Mouse (Mus musculus) MEL (cell line): ENCODE results near the gene Spag9. TPM values are rescaled to one million over a fixed set of nuclear protein-coding genes. Genes with fewer than 3 reads are reported as not detected.

ENCODE experiments used
- DNase-seq: peaks from one replicate; pipeline ENCODE4 v3.0.0; 2011; ENCODE audit warnings: low read depth, low spot score
- H3K27ac ChIP-seq: 2 replicates; pipeline ENCODE4 v1.5.1; 2012; ENCODE audit warnings: low read depth, mild to moderate bottlenecking, control low read depth, low read length, moderate library complexity; ENCODE audit not compliant: control insufficient read depth
- H3K27me3 ChIP-seq, 2 experiments: fragments of 150-350 bp in 1 of 2; sonication (generic) in 1 of 2; 2 replicates each; pipeline ENCODE4 v1.6.1; 2012; ENCODE audit warnings: low read length in 2 of 2, mild to moderate bottlenecking in 2 of 2, improper control_type of control experiment in 1 of 2, moderate library complexity in 1 of 2; ENCODE audit not compliant: insufficient read depth in 2 of 2, control insufficient read depth in 1 of 2
- H3K36me3 ChIP-seq, 2 experiments: 2 replicates each; pipeline ENCODE4 v1.6.1; 2012 to 2014; ENCODE audit warnings: low read length in 2 of 2, improper control_type of control experiment in 1 of 2, inconsistent platforms in 1 of 2, mild to moderate bottlenecking in 1 of 2; ENCODE audit not compliant: insufficient read depth in 2 of 2, control insufficient read depth in 1 of 2
- H3K4me1 ChIP-seq, 2 experiments: fragments of 150-350 bp in 1 of 2; sonication (generic) in 1 of 2; 2 replicates each; pipeline ENCODE4 v1.6.1; 2012; ENCODE audit warnings: low read length in 2 of 2, improper control_type of control experiment in 1 of 2, mild to moderate bottlenecking in 1 of 2; ENCODE audit not compliant: insufficient read depth in 2 of 2, control insufficient read depth in 1 of 2
- H3K4me3 ChIP-seq, 2 experiments: fragments of 150-350 bp in 1 of 2; sonication (generic) in 1 of 2; 2 replicates each; pipeline ENCODE4 v1.5.1; 2012; ENCODE audit warnings: low read depth in 2 of 2, low read length in 2 of 2, mild to moderate bottlenecking in 2 of 2, moderate library complexity in 2 of 2, control low read depth in 1 of 2, improper control_type of control experiment in 1 of 2; ENCODE audit not compliant: control insufficient read depth in 1 of 2, insufficient read depth in 1 of 2
- H3K79me2 ChIP-seq: 2 replicates; pipeline ENCODE4 v1.6.1; 2012; ENCODE audit warnings: mild to moderate bottlenecking, low read length, moderate library complexity; ENCODE audit not compliant: control insufficient read depth, poor library complexity, insufficient read depth
- H3K9ac ChIP-seq: 2 replicates; pipeline ENCODE4 v1.6.1; 2012; ENCODE audit warnings: low read depth, mild to moderate bottlenecking, control low read depth, low read length, moderate library complexity; ENCODE audit not compliant: control insufficient read depth, poor library complexity, severe bottlenecking
- H3K9me3 ChIP-seq: fragments of 150-350 bp; sonication (generic); replicated peaks from 2 replicates; pipeline ENCODE4 v1.6.1; 2012; ENCODE audit warnings: mild to moderate bottlenecking, low read length, improper control_type of control experiment, moderate library complexity; ENCODE audit not compliant: insufficient read depth
- CHD1 ChIP-seq: IDR thresholded peaks from 2 replicates; pipeline ENCODE4 v1.6.1; 2012; ENCODE audit warnings: low read depth, mild to moderate bottlenecking, inconsistent platforms, low read length, improper control_type of control experiment
- CHD2 ChIP-seq: IDR thresholded peaks from 2 replicates; pipeline ENCODE4 v1.6.1; 2011; ENCODE audit warnings: low read length, improper control_type of control experiment
- CTCF ChIP-seq, 3 experiments: IDR thresholded peaks in 2 of 3; conservative IDR thresholded peaks in 1 of 3; 2 replicates each; pipeline ENCODE4 v1.5.1; 2011 to 2012; ENCODE audit warnings: low read length in 3 of 3, low read depth in 2 of 3, mild to moderate bottlenecking in 2 of 3, improper control_type of control experiment in 1 of 3, inconsistent platforms in 1 of 3, mixed read lengths in 1 of 3, moderate library complexity in 1 of 3; ENCODE audit not compliant: control insufficient read depth in 1 of 3, insufficient read depth in 1 of 3, poor library complexity in 1 of 3, severe bottlenecking in 1 of 3
- ETS1 ChIP-seq: IDR thresholded peaks from 2 replicates; pipeline ENCODE4 v1.6.1; 2012; ENCODE audit warnings: low read depth, mild to moderate bottlenecking, inconsistent platforms, low read length, improper control_type of control experiment, moderate library complexity
- JUND ChIP-seq: IDR thresholded peaks from 2 replicates; pipeline ENCODE4 v1.6.1; 2011; ENCODE audit warnings: low read depth, mild to moderate bottlenecking, improper control_type of control experiment, low read length
- MAFK ChIP-seq: IDR thresholded peaks from 2 replicates; pipeline ENCODE4 v1.6.1; 2011; ENCODE audit warnings: low read depth, mild to moderate bottlenecking, low read length, improper control_type of control experiment, borderline replicate concordance
- MAZ ChIP-seq: IDR thresholded peaks from 2 replicates; pipeline ENCODE4 v1.6.1; 2012; ENCODE audit warnings: low read depth, mild to moderate bottlenecking, inconsistent platforms, low read length, improper control_type of control experiment
- MXI1 ChIP-seq: IDR thresholded peaks from 2 replicates; pipeline ENCODE4 v1.6.1; 2011; ENCODE audit warnings: mild to moderate bottlenecking, low read depth, low read length, improper control_type of control experiment
- NELFE ChIP-seq: IDR thresholded peaks from 2 replicates; pipeline ENCODE4 v1.6.1; 2011; ENCODE audit warnings: low read depth, low read length, improper control_type of control experiment
- POLR2AphosphoS5 ChIP-seq: IDR thresholded peaks from 2 replicates; pipeline ENCODE4 v1.6.1; 2012; ENCODE audit warnings: low read depth, borderline replicate concordance, mild to moderate bottlenecking, inconsistent platforms, low read length, moderate library complexity, mixed read lengths
- RAD21 ChIP-seq: IDR thresholded peaks from 2 replicates; pipeline ENCODE4 v1.6.1; 2011; ENCODE audit warnings: mild to moderate bottlenecking, low read depth, low read length, improper control_type of control experiment
- RCOR1 ChIP-seq: IDR thresholded peaks from 2 replicates; pipeline ENCODE4 v1.6.1; 2012; ENCODE audit warnings: low read depth, mild to moderate bottlenecking, inconsistent platforms, low read length, improper control_type of control experiment
- SMC3 ChIP-seq: IDR thresholded peaks from 2 replicates; pipeline ENCODE4 v1.6.1; 2011; ENCODE audit warnings: low read depth, low read length, improper control_type of control experiment
- UBTF ChIP-seq: IDR thresholded peaks from 2 replicates; pipeline ENCODE4 v1.6.1; 2012; ENCODE audit warnings: low read depth, mild to moderate bottlenecking, inconsistent platforms, low read length, improper control_type of control experiment, moderate library complexity, borderline replicate concordance; ENCODE audit not compliant: insufficient read depth
- USF1 ChIP-seq: IDR thresholded peaks from 2 replicates; pipeline ENCODE4 v1.6.1; 2014; ENCODE audit warnings: low read depth, mild to moderate bottlenecking, inconsistent platforms, low read length, improper control_type of control experiment, moderate library complexity
- ZC3H11A ChIP-seq: IDR thresholded peaks from 2 replicates; pipeline ENCODE4 v1.6.1; 2012; ENCODE audit warnings: low read depth, mild to moderate bottlenecking, inconsistent platforms, low read length, improper control_type of control experiment
- ZKSCAN1 ChIP-seq: IDR thresholded peaks from 2 replicates; pipeline ENCODE4 v1.6.1; 2012; ENCODE audit warnings: low read depth, mild to moderate bottlenecking, inconsistent platforms, low read length, improper control_type of control experiment, moderate library complexity
- polyA plus RNA-seq, 2 experiments: library from polyadenylated mRNA; stranded (reverse) in 1 of 2; unstranded in 1 of 2; fragments of >175 nt in 1 of 2; fragments of >200 nt in 1 of 2; gene quantifications; 2 replicates each; pipeline versions ENCODE4 v1.2.1 to v1.2.4; 2012; ENCODE audit warnings: low replicate concordance in 2 of 2, low read depth in 1 of 2; ENCODE audit not compliant: insufficient read length in 2 of 2, insufficient read depth in 1 of 2, missing spikeins in 1 of 2
- total RNA-seq: library from RNA; depleted of rRNA; stranded (reverse); fragments of 300-350 nt; gene quantifications from 2 replicates; pipeline ENCODE4 v1.2.3, GENCODE M21; 2012

Gene Spag9
- total and polyA plus RNA-seq, 3 experiments = 18.9 to 279 (median 20.6) TPM

- H3K9me3 ChIP-seq = no peaks in the 10 kb centered on the region
- H3K4me1 ChIP-seq = no peaks in the 10 kb centered on the region
- H3K27ac ChIP-seq = no peak overlapping the region
- H3K4me3 ChIP-seq = no peak overlapping the region
- peaks cover 4 to 13% of the 10 kb centered on the region in 2 experiments for H3K27me3 ChIP-seq
- TF ChIP-seq SMC3 (no peak), ZKSCAN1 (no peak), JUND (no peak), MAZ (no peak), MAFK (no peak)
- no peaks in the 10 kb centered on the region for H3K79me2 ChIP-seq
- H3K9ac ChIP-seq = no peak overlapping the region
- DNase-seq = no peak
- H3K36me3 ChIP-seq = no peaks in the 10 kb centered on the region
These were observed 158.3 kb downstream of the Spag9 start for GRCm38 (mm10) chr11:94154201-94154600.

GRCm38 (mm10) chr11:94158521-94158920, 162.6 kb downstream of the Spag9 start:
- Histone ChIP-seq H3K4me1 (no peaks in the 10 kb centered on the region), H3K9ac (no peak overlapping the region), H3K27me3 (peaks cover 13% of the 10 kb centered on the region in 2 experiments), H3K79me2 (no peaks in the 10 kb centered on the region), H3K9me3 (no peaks in the 10 kb centered on the region), H3K36me3 (no peaks in the 10 kb centered on the region), H3K4me3 (no peak overlapping the region), H3K27ac (no peak overlapping the region)
- TF ChIP-seq CHD2 (no peak), MXI1 (no peak), CHD1 (no peak), POLR2AphosphoS5 (no peak), ETS1 (no peak), NELFE (no peak), RAD21 (no peak), CTCF (IDR thresholded peaks at IDR 0.05 in 2 of 3, conservative IDR thresholded peaks at IDR 0.05 in 1 of 3; ENCODE audit: control insufficient read depth in 1 of 3, insufficient read depth in 1 of 3, low read depth in 2 of 3, low read length in 3 of 3, poor library complexity in 1 of 3, severe bottlenecking in 1 of 3) (no peak), USF1 (no peak), ZC3H11A (no peak), UBTF (no peak), RCOR1 (no peak)
- DNase-seq = no peak
